Mouse (Mus musculus): ENCODE measurements around the gene Ppp1r14c. TPM values are rescaled to one million over a fixed set of nuclear protein-coding genes. Genes with fewer than 3 reads are reported as not detected.

Gene Ppp1r14c
- polyA plus RNA-seq, 1 experiment from 2014 or later = 189 TPM

GRCm38 (mm10) chr10:3403416-3404137 lies 37.7 kb downstream of the Ppp1r14c start:
- no peak for ATAC-seq (ENCODE audit: extremely low read depth, insufficient number of reproducible peaks, low FRiP score, low TSS enrichment)
- H3K9ac ChIP-seq = no peak overlapping the region
- H3K4me1 ChIP-seq = peaks cover 68% of the 10 kb centered on the region
- H3K36me3 ChIP-seq = peaks cover 11% of the 10 kb centered on the region
- no peak overlapping the region for H3K4me3 ChIP-seq
- WGBS = 54% methylated on average over 7 of the region's 7 CpGs
- H3K27me3 ChIP-seq (replicated peaks) = no peaks in the 10 kb centered on the region
- no peak overlapping the region for H3K4me2 ChIP-seq
- H3K9me3 ChIP-seq = no peaks in the 10 kb centered on the region
- H3K27ac ChIP-seq (replicated peaks) = peak overlapping the region; percentile 59

- no peak overlapping the region for H3K4me2 ChIP-seq
- H3K27me3 ChIP-seq (replicated peaks) = no peaks in the 10 kb centered on the region
- ATAC-seq (ENCODE audit: extremely low read depth, insufficient number of reproducible peaks, low FRiP score, low TSS enrichment) = no peak
- H3K9me3 ChIP-seq = no peaks in the 10 kb centered on the region
- 78% methylated on average over 4 of the region's 4 CpGs for WGBS
- H3K4me1 ChIP-seq = peaks cover 74% of the 10 kb centered on the region
- H3K9ac ChIP-seq = no peak overlapping the region
- H3K36me3 ChIP-seq = peaks cover 11% of the 10 kb centered on the region
- H3K4me3 ChIP-seq = no peak overlapping the region
- H3K27ac ChIP-seq (replicated peaks) = no peak overlapping the region
Measured at GRCm38 (mm10) chr10:3404362-3404761, 38.5 kb downstream of the Ppp1r14c start.

DNA sequence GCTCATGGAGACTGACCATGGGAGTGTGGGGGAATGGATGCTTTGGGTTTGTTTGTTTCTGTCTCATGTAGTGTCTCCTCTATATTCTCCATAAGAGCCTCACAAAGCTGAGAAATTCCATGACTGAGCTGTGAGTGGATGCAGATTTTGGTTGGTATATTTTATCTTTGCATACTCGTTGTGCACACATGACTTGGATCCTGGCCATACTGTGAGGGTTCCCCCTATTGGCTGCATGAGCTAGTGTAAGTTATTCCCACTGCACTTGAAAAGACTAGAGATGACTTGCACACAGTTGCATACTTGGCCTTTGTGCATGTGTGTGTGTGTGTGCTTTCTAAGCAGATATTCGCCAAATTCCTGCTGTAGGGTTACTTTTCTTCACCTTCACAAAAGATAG lies 40.4 kb downstream of the Ppp1r14c start:
- no peak overlapping the region for H3K9ac ChIP-seq
- WGBS = 51% methylated on average over 2 of the region's 2 CpGs
- H3K27me3 ChIP-seq (replicated peaks) = no peaks in the 10 kb centered on the region
- peaks cover 11% of the 10 kb centered on the region for H3K36me3 ChIP-seq
- peaks cover 78% of the 10 kb centered on the region for H3K4me1 ChIP-seq
- no peaks in the 10 kb centered on the region for H3K9me3 ChIP-seq
- no peak overlapping the region for H3K27ac ChIP-seq (replicated peaks)
- H3K4me3 ChIP-seq = no peak overlapping the region
- no peak overlapping the region for H3K4me2 ChIP-seq
- no peak for ATAC-seq (ENCODE audit: extremely low read depth, insufficient number of reproducible peaks, low FRiP score, low TSS enrichment)

GRCm38 (mm10) chr10:3408036-3408661 lies 42.3 kb downstream of the Ppp1r14c start:
- Histone ChIP-seq H3K27me3 (replicated peaks) (no peaks in the 10 kb centered on the region), H3K9me3 (no peaks in the 10 kb centered on the region), H3K27ac (replicated peaks) (peak overlapping the region; percentile 20; the same call in 1 of the 2 replicates), H3K36me3 (peaks cover 11% of the 10 kb centered on the region), H3K4me2 (no peak overlapping the region), H3K4me1 (peaks cover 81% of the 10 kb centered on the region), H3K4me3 (no peak overlapping the region), H3K9ac (no peak overlapping the region)
- WGBS = 51% methylated on average over 6 of the region's 6 CpGs
- no peak for ATAC-seq (ENCODE audit: extremely low read depth, insufficient number of reproducible peaks, low FRiP score, low TSS enrichment)

GRCm38 (mm10) chr10:3408699-3409098 lies 42.8 kb downstream of the Ppp1r14c start:
- Histone ChIP-seq H3K4me2 (no peak overlapping the region), H3K9ac (no peak overlapping the region), H3K9me3 (no peaks in the 10 kb centered on the region), H3K4me3 (no peak overlapping the region), H3K36me3 (peaks cover 11% of the 10 kb centered on the region), H3K27ac (replicated peaks) (0 out of 2 replicates have a peak overlapping the region, but pooled peaks have one; percentile 12), H3K27me3 (replicated peaks) (no peaks in the 10 kb centered on the region), H3K4me1 (peaks cover 81% of the 10 kb centered on the region)
- 42% methylated on average over 3 of the region's 3 CpGs for WGBS
- ATAC-seq (ENCODE audit: extremely low read depth, insufficient number of reproducible peaks, low FRiP score, low TSS enrichment) = no peak

DNA sequence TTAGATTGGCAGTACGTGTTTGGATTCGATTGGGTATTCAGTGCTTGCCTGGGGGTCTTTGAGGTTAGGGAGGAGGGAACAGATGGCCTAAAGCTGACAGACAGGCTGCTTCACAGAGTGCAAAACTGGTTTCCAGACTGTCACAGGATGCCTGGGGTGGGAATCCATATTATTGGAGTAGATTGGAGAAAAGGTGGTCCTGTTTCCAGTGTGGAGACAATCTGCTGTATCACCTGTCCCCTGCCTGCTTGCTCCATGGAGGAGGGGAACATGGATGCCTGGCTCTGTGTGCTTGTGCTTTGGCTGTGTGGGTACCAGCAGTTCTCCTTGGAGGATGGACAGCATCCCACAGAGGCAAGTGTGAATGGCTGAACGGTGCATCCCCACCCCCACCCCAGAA lies 45.4 kb downstream of the Ppp1r14c start:
- no peak for ATAC-seq (ENCODE audit: extremely low read depth, insufficient number of reproducible peaks, low FRiP score, low TSS enrichment)
- H3K4me3 ChIP-seq = no peak overlapping the region
- H3K4me1 ChIP-seq = peaks cover 84% of the 10 kb centered on the region
- 54% methylated on average over 3 of the region's 3 CpGs for WGBS
- peak overlapping the region; percentile 33 for H3K27ac ChIP-seq (replicated peaks)
- no peak overlapping the region for H3K4me2 ChIP-seq
- no peak overlapping the region for H3K9ac ChIP-seq
- no peaks in the 10 kb centered on the region for H3K27me3 ChIP-seq (replicated peaks)
- H3K36me3 ChIP-seq = no peaks in the 10 kb centered on the region
- no peaks in the 10 kb centered on the region for H3K9me3 ChIP-seq

- no peaks in the 10 kb centered on the region for H3K9me3 ChIP-seq
- peaks cover 84% of the 10 kb centered on the region for H3K4me1 ChIP-seq
- WGBS = 70% methylated on average over 2 of the region's 2 CpGs
- peak overlapping the region; percentile 33 for H3K27ac ChIP-seq (replicated peaks)
- no peak for ATAC-seq (ENCODE audit: extremely low read depth, insufficient number of reproducible peaks, low FRiP score, low TSS enrichment)
- H3K4me2 ChIP-seq = no peak overlapping the region
- no peaks in the 10 kb centered on the region for H3K27me3 ChIP-seq (replicated peaks)
- no peak overlapping the region for H3K9ac ChIP-seq
- no peak overlapping the region for H3K4me3 ChIP-seq
- H3K36me3 ChIP-seq = no peaks in the 10 kb centered on the region
Measured at GRCm38 (mm10) chr10:3411639-3412038, 45.8 kb downstream of the Ppp1r14c start.

DNA sequence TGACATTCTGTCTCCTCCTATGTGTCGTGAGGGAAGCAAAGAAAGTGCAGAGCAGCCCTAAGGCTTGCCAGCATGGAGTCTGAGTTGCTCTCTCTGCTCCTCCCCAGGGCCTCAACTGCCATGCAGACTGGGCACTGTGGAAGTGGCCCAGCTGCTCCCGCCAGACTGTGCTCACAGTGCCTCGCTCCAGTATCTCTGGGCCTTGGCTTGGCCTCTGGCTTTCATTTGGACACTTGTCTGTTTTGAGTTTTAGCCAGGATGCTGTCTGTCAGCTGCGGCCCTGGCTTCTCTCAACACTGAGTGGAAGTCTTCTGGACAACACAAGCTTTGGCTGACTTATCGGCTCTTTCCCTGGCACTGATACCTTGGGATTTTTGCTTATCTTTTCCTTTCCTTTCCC lies 49.0 kb downstream of the Ppp1r14c start:
- Histone ChIP-seq H3K36me3 (no peaks in the 10 kb centered on the region), H3K27ac (replicated peaks) (peak overlapping the region; percentile 93), H3K9me3 (no peaks in the 10 kb centered on the region), H3K4me3 (no peak overlapping the region), H3K4me2 (0 out of 2 replicates have a peak overlapping the region, but pooled peaks have one; percentile 12), H3K4me1 (peaks cover 89% of the 10 kb centered on the region), H3K9ac (peak overlapping the region; percentile 61), H3K27me3 (replicated peaks) (no peaks in the 10 kb centered on the region)
- peak; percentile 67; the same call in 1 of the 2 replicates for ATAC-seq (ENCODE audit: extremely low read depth, insufficient number of reproducible peaks, low FRiP score, low TSS enrichment)
- WGBS = 11% methylated on average over 5 of the region's 5 CpGs

GRCm38 (mm10) chr10:3416565-3416964 lies 50.7 kb downstream of the Ppp1r14c start:
- Histone ChIP-seq H3K9me3 (no peaks in the 10 kb centered on the region), H3K4me3 (no peak overlapping the region), H3K36me3 (no peaks in the 10 kb centered on the region), H3K4me1 (peaks cover 97% of the 10 kb centered on the region), H3K4me2 (peak overlapping the region; percentile 14), H3K9ac (peak overlapping the region; percentile 30), H3K27ac (replicated peaks) (peak overlapping the region; percentile 93), H3K27me3 (replicated peaks) (no peaks in the 10 kb centered on the region)
- ATAC-seq (ENCODE audit: extremely low read depth, insufficient number of reproducible peaks, low FRiP score, low TSS enrichment) = no peak
- WGBS = 41% methylated on average over 4 of the region's 4 CpGs

- no peak; the same call in 1 of the 2 replicates for ATAC-seq (ENCODE audit: extremely low read depth, insufficient number of reproducible peaks, low FRiP score, low TSS enrichment)
- H3K9ac ChIP-seq = no peak overlapping the region; the same call in 1 of the 2 replicates
- WGBS = 15% methylated on average over 4 of the region's 4 CpGs
- no peaks in the 10 kb centered on the region for H3K27me3 ChIP-seq (replicated peaks)
- H3K4me1 ChIP-seq = peaks cover 93% of the 10 kb centered on the region
- H3K4me3 ChIP-seq = no peak overlapping the region
- H3K4me2 ChIP-seq = peak overlapping the region; percentile 14; the same call in 1 of the 2 replicates
- peak overlapping the region; percentile 93 for H3K27ac ChIP-seq (replicated peaks)
- H3K36me3 ChIP-seq = no peaks in the 10 kb centered on the region
- H3K9me3 ChIP-seq = no peaks in the 10 kb centered on the region
Measured at GRCm38 (mm10) chr10:3417408-3417807, 51.6 kb downstream of the Ppp1r14c start.

GRCm38 (mm10) chr10:3424016-3424415 lies 58.2 kb downstream of the Ppp1r14c start:
- Histone ChIP-seq H3K4me1 (peaks cover 52% of the 10 kb centered on the region), H3K36me3 (peaks cover 22% of the 10 kb centered on the region), H3K27ac (replicated peaks) (no peak overlapping the region), H3K9me3 (no peaks in the 10 kb centered on the region), H3K4me3 (no peak overlapping the region), H3K9ac (no peak overlapping the region), H3K4me2 (no peak overlapping the region), H3K27me3 (replicated peaks) (no peaks in the 10 kb centered on the region)
- no peak for ATAC-seq (ENCODE audit: extremely low read depth, insufficient number of reproducible peaks, low FRiP score, low TSS enrichment)
